Mouse (Mus musculus): Measurements from ENCODE around the gene Prkacb.

DNA sequence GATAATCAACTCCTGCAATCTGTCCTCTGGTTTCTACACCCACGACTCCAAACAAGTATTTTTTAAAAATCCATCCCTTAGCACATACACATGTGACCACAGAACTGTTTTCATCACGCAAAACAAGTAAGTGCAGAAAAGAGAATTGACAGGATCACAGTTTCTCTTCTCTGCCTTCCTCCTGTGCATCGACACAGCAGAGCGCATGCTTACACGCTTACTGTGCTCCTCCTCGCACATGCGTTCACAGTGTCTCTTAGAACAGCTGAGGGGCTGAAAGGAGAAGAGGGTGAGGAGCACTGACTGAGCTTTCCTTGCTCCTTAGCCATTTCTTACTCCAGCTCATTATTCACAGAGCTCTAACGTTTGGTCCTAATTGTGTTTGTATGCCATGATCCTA is 33.9 kb downstream of the Prkacb start:
- TF ChIP-seq CTCF (IDR thresholded peaks at IDR 0.05; ENCODE audit: insufficient read depth, low read length) = no peak
- TF ChIP-seq POLR2A (IDR thresholded peaks at IDR 0.05; ENCODE audit: borderline replicate concordance, extremely low read depth, low read depth, low read length) = no peak

Measured in lung, adult 2 months (tissue).